Mouse (Mus musculus) liver, embryonic 11.5 days (tissue): ENCODE results near the gene Rnf24. TPM values are rescaled to one million over a fixed set of nuclear protein-coding genes. Genes with fewer than 3 reads are reported as not detected.
"Not testable (repeated sequence)": the region's sequence is repeated elsewhere in the genome, so short reads cannot be mapped to it uniquely, and the experiment has no call there.

ENCODE experiments used
- ATAC-seq: fragments of 200-750 bp; cut with Nextera tagmentation; replicated peaks from 2 replicates; pipeline ENCODE4 v1.8.0; 2017; ENCODE audit warnings: moderate number of reproducible peaks, mild to moderate bottlenecking, moderate TSS enrichment, moderate library complexity; ENCODE audit not compliant: low FRiP score
- DNase-seq: peaks from one replicate; pipeline ENCODE4 v3.0.0-alpha.2; 2017; ENCODE audit warnings: low spot score
- H3K27ac ChIP-seq: fragments of 300-500 bp; sonication (generic); 2 replicates; pipeline ENCODE4 v1.5.1; 2014; ENCODE audit warnings: mild to moderate bottlenecking, low read depth, low read length, control low read depth
- H3K27me3 ChIP-seq: fragments of 300-500 bp; sonication (generic); replicated peaks from 2 replicates; pipeline ENCODE4 v1.6.1; 2014; ENCODE audit warnings: low read length, mixed read lengths; ENCODE audit not compliant: control insufficient read depth, insufficient read depth
- H3K36me3 ChIP-seq: fragments of 300-500 bp; sonication (generic); 2 replicates; pipeline ENCODE4 v1.6.1; 2014; ENCODE audit warnings: mild to moderate bottlenecking, low read length, moderate library complexity, mixed read lengths; ENCODE audit not compliant: control insufficient read depth, insufficient read depth
- H3K4me1 ChIP-seq: fragments of 300-500 bp; sonication (generic); replicated peaks from 2 replicates; pipeline ENCODE4 v1.6.1; 2014; ENCODE audit warnings: low read length, mixed read lengths; ENCODE audit not compliant: control insufficient read depth, insufficient read depth
- H3K4me2 ChIP-seq: fragments of 300-500 bp; sonication (generic); 2 replicates; pipeline ENCODE4 v1.6.1; 2014; ENCODE audit warnings: mild to moderate bottlenecking, control low read depth, moderate library complexity
- H3K4me3 ChIP-seq: fragments of 300-500 bp; sonication (generic); 2 replicates; pipeline ENCODE4 v1.5.1; 2014; ENCODE audit warnings: low read depth, low read length, control low read depth
- H3K9ac ChIP-seq: fragments of 300-500 bp; sonication (generic); 2 replicates; pipeline ENCODE4 v1.6.1; 2014; ENCODE audit warnings: low read depth, low read length, control low read depth
- H3K9me3 ChIP-seq: fragments of 300-500 bp; sonication (generic); 2 replicates; pipeline ENCODE4 v1.6.1; 2016; ENCODE audit warnings: low read length, inconsistent platforms, mixed read lengths; ENCODE audit not compliant: control insufficient read depth
- WGBS: fragments of 180-500 bp; shearing (Covaris S2); extraction: QIAGEN DNeasy Blood & Tissue Kit; methylation state at CpG from one replicate; pipeline ENCODE4 v1.1.7; 2014; 5-methylcytosine and 5-hydroxymethylcytosine counted together
- polyA plus RNA-seq: library from polyadenylated mRNA; unstranded; fragments of >200 nt; fragmentation: Nextera tagmentation; extraction: Ambion mirVana; gene quantifications from 2 replicates; pipeline ENCODE4 v1.2.1, GENCODE M21; 2014

Gene Rnf24
- polyA plus RNA-seq, 1 experiment from 2014 or later: 1.2 TPM

DNA sequence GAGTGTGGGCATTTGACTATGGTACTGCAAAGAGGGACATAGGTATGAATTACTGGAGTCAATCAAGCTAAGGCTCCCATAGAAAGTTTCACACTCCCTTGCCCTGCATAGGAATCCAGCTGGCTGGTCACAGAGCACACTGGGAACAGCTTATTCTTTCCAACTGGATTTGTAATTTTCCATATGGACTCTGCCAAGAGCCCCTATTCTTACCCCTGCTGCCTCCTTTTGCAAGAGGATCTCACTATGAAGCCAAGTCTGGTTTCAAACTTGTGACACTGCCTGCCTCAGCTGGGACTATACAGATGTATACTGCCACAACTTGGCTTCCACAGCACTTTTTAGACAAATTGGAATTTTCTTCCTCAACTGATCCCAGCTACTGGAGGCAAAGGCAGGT, 51.1 kb downstream of the Rnf24 start:
- Histone ChIP-seq H3K9ac (no peak overlapping the region), H3K4me3 (no peak overlapping the region), H3K9me3 (no peaks in the 10 kb centered on the region), H3K4me2 (no peak overlapping the region), H3K4me1 (no peaks in the 10 kb centered on the region), H3K27ac (no peak overlapping the region), H3K27me3 (no peaks in the 10 kb centered on the region), H3K36me3 (peaks cover 6% of the 10 kb centered on the region)
- DNase-seq (no peak), ATAC-seq (no peak)

DNA sequence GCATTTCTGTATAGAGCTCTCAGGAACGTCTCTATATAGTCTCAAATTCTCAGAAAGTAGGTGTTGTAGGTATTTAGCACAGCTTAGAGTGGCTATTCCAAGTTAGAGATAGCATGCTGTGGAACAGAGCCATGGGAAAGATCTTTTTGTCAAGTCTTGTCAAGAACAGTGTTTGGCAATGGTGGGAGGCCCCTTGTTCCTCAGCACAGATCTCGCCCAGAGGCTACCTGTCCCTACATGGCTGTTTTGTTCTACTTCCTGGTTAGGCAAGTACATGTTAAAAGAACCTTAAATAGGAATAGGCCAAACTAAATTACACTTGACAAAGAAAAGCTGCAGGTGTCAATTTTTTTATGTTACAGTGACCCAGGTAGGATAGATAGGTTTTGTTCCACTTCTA, 52.2 kb downstream of the Rnf24 start:
- Histone ChIP-seq H3K4me3 (no peak overlapping the region), H3K9me3 (no peaks in the 10 kb centered on the region), H3K4me2 (no peak overlapping the region), H3K9ac (no peak overlapping the region), H3K27ac (no peak overlapping the region), H3K4me1 (no peaks in the 10 kb centered on the region), H3K36me3 (peaks cover 15% of the 10 kb centered on the region), H3K27me3 (no peaks in the 10 kb centered on the region)
- ATAC-seq: no peak
- DNase-seq: no peak
- 76% methylated on average over 2 of the region's 2 CpGs for WGBS

DNA sequence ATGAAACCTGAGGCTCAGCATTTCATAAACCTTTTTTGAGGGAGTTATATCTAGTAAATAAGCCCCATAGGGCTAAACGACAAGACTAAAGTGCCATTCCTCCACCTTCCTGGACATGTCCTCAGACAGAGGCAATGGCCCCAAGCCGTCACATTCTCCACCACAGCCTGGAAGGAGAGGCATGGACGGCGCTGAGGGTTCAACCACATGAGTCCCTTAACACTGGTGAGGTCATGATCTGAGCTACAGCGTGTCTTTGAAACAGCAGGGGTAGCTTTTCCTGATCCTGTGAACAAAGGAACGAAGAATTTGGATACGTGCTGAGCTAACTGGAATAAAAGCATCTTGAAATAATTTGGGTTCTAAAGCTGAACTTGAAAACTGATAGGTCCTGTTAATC, 54.0 kb downstream of the Rnf24 start:
- H3K4me1 ChIP-seq, H3K9ac ChIP-seq, H3K27ac ChIP-seq, H3K9me3 ChIP-seq, DNase-seq, H3K27me3 ChIP-seq, H3K4me3 ChIP-seq, H3K4me2 ChIP-seq, ATAC-seq: not testable (repeated sequence)
- WGBS: 84% methylated on average over 7 of the region's 7 CpGs
- H3K36me3 ChIP-seq: peaks cover 30% of the 10 kb centered on the region

DNA sequence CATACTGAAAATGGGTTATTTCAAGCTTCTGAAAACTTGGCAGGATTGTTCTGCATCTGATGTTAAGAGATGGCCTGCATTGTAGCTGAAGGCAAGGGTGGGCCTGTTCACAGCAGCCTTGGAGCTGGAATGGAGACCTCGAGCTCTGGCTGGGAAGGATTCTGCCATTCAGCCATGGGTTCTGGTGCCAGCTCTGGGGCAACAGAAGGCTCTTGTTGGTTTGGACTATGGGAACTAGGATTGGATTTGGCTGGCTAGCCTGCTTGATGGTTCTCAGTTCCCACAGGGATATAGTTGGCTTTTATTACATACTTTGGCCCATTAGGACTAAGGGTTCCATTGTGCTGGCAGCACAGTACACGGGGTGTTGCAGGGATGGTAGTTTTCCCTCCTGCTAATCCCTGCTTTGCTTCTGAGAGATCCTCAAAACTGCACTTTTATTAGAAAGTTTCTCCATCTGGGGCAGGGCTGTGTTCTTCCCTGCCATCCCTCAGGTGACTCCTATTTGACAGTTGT, 55.9 kb downstream of the Rnf24 start:
- Histone ChIP-seq H3K36me3 (peaks cover 31% of the 10 kb centered on the region), H3K27me3 (no peaks in the 10 kb centered on the region), H3K27ac (no peak overlapping the region), H3K9me3 (no peaks in the 10 kb centered on the region), H3K4me2 (no peak overlapping the region), H3K9ac (no peak overlapping the region), H3K4me3 (no peak overlapping the region), H3K4me1 (no peaks in the 10 kb centered on the region)
- no peak for DNase-seq
- no peak for ATAC-seq
- 87% methylated on average over 2 of the region's 2 CpGs for WGBS

DNA sequence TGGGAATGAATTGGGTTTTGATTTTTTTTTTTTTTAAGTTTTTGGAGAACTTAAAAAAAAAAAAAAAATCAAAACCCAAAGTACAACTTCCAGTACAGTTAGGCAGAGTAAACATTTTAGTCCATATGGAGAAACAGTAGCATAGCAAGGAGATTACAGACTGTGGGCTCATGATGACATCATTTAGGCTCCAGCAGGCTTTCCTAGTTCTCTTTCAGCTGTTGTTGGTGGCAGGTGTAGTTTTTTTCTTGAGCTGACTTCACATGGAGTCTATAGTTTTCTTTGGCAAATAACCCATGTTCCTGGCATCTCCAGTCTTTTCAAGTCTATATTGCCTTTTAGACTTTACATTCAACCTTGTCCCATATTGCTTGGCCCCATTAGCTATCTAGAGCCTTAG, 62.0 kb downstream of the Rnf24 start:
- peaks cover 34% of the 10 kb centered on the region for H3K36me3 ChIP-seq
- no peaks in the 10 kb centered on the region for H3K27me3 ChIP-seq
- H3K9ac ChIP-seq: no peak overlapping the region
- H3K9me3 ChIP-seq: no peaks in the 10 kb centered on the region
- no peaks in the 10 kb centered on the region for H3K4me1 ChIP-seq
- H3K27ac ChIP-seq: no peak overlapping the region
- H3K4me2 ChIP-seq: no peak overlapping the region
- no peak overlapping the region for H3K4me3 ChIP-seq
- ATAC-seq (no peak), DNase-seq (no peak)

DNA sequence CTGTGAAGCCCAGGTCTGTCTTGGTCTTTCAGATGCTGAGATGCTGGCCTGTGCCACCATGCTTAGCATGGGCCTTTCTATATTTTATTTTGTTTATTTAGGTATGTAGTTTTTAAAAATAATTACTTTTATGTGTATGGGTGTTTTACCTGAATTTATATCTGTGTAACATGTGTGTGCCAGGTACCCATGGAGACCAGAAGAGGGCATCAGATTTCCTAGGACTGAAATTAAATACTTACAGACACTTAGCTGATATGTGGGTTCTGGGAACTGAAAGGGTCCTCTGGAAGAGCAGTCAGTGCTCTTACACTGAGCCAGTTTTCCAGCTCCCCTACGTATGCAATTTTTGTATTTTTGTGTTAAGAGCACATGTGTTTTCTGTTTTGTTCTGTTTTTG, 66.4 kb downstream of the Rnf24 start:
- H3K4me3 ChIP-seq: no peak overlapping the region
- DNase-seq (no peak), ATAC-seq (no peak)
- H3K36me3 ChIP-seq: peaks cover 18% of the 10 kb centered on the region; the same call in 1 of the 2 replicates
- H3K9ac ChIP-seq: no peak overlapping the region
- H3K27me3 ChIP-seq: no peaks in the 10 kb centered on the region
- H3K4me1 ChIP-seq: no peaks in the 10 kb centered on the region
- 94% methylated on average over 1 of the region's 1 CpGs for WGBS
- H3K9me3 ChIP-seq: no peaks in the 10 kb centered on the region
- no peak overlapping the region for H3K4me2 ChIP-seq
- H3K27ac ChIP-seq: no peak overlapping the region

DNA sequence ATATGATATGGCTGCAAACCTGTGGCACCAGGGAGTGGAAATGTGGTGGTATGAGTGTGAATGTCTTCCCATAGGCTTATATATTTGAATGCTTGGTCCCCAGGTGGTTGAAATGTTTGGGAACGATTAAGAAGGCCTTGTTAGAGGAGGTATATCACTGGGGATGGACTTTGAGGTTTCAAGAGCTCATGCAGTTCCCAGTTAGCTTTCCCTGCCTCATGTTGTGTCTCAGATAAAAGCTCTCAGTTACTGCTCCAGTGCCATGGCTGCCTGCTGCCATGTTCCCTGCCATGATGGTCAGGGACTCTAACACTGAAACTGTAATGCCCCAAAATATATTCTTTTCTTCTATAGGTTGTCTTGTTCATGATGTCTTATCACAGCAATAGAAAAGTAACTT, 71.1 kb downstream of the Rnf24 start:
- WGBS: 89% methylated on average over 1 of the region's 1 CpGs
- DNase-seq (no peak), ATAC-seq (no peak)
- Histone ChIP-seq H3K36me3 (peaks cover 19% of the 10 kb centered on the region; the same call in 1 of the 2 replicates), H3K27ac (no peak overlapping the region), H3K9ac (no peak overlapping the region), H3K27me3 (no peaks in the 10 kb centered on the region), H3K4me2 (no peak overlapping the region), H3K4me3 (no peak overlapping the region), H3K9me3 (no peaks in the 10 kb centered on the region), H3K4me1 (no peaks in the 10 kb centered on the region)

DNA sequence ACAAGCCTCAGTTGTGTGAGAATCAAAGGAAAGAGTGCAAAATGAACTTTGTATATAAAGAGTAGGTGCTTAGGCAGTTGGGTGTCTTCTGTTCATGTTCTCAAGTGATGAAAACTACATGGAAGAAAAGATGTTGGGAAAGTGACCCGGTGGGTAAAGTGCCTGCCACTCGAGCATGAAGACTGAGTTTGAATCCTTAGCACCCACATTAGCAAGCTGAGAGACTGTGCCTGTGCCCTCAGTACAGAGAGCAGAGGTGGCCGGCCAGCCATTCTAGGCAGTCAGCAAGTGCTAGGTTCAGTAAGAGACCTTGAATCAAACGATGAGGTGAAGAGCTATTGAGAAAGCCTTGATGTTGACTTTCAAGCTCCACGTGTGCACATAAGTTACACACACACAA, 76.0 kb downstream of the Rnf24 start:
- H3K4me2 ChIP-seq: no peak overlapping the region
- no peak for DNase-seq
- H3K27ac ChIP-seq: no peak overlapping the region
- WGBS: 91% methylated on average over 5 of the region's 5 CpGs
- H3K27me3 ChIP-seq: no peaks in the 10 kb centered on the region
- H3K4me3 ChIP-seq: no peak overlapping the region
- H3K9ac ChIP-seq: no peak overlapping the region
- H3K9me3 ChIP-seq: no peaks in the 10 kb centered on the region
- no peak for ATAC-seq
- no peaks in the 10 kb centered on the region for H3K4me1 ChIP-seq
- H3K36me3 ChIP-seq: peaks cover 28% of the 10 kb centered on the region

DNA sequence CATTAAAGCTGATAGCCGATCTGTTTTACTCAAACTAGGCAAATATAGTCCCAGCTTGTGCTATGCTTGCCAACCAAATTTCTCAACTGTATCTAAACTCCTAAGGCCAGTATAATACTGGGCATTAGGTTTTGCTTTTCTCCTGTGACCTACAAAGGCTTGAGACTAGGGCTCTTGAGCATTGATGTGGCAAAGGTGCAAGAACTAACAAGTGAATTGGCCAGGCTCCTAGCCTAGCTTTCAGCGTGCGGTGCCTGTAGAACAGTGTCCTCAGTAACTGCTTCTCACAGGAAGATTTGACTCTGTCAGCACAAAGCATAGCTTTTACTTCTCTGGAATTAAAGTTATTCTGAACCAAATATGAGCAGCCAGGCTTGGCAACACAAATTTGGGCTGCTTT, 77.2 kb downstream of the Rnf24 start:
- Histone ChIP-seq H3K27ac (no peak overlapping the region), H3K4me3 (no peak overlapping the region), H3K4me2 (no peak overlapping the region), H3K9ac (no peak overlapping the region), H3K27me3 (no peaks in the 10 kb centered on the region), H3K36me3 (peaks cover 28% of the 10 kb centered on the region), H3K9me3 (no peaks in the 10 kb centered on the region), H3K4me1 (no peaks in the 10 kb centered on the region)
- 96% methylated on average over 3 of the region's 3 CpGs for WGBS
- ATAC-seq: no peak
- DNase-seq: no peak
